Mouse (Mus musculus): ENCODE measurements around the gene Ppp4c. TPM values are rescaled to one million over a fixed set of nuclear protein-coding genes. Genes with fewer than 3 reads are reported as not detected.

Gene Ppp4c
- total RNA-seq, 1 experiment from 2014 or later = 94.7 TPM

DNA sequence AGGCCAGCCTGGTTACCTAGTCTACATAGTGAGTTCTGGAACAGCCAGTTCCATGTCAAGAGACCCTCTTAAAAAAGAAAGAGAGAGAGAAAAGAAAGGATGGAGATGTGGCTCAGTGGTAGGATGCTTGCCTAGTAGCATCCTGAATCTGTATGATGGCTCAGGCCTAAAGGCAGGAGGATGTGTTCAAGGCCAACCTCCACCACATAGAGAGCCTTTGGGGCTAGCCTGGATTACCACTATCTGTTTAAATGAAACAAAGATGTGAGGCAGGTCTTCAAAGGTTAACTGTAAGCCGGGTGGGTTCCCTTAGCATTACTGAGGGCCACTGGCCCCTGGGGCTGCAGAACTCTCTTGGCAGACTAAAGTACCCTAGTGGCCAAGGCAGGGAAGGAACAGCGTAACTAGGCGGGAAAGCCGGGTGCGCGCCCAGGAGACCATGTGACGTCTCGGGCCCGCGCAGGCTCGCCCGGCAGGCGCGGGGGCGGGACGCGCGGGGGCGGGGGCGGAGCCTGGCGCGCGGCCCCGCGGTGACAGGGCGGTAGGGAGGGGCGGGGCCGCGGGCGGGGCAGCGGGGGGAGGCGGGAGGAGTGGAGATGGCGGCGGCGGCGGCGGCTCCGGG, 33.1 kb downstream of the Ppp4c start, which contains the start of gene Mapk3:
TSS of gene Mapk3 (plus strand) at position 552 of the 622 bp plus-strand sequence.
- DNase-seq = peak; percentile 95

DNA sequence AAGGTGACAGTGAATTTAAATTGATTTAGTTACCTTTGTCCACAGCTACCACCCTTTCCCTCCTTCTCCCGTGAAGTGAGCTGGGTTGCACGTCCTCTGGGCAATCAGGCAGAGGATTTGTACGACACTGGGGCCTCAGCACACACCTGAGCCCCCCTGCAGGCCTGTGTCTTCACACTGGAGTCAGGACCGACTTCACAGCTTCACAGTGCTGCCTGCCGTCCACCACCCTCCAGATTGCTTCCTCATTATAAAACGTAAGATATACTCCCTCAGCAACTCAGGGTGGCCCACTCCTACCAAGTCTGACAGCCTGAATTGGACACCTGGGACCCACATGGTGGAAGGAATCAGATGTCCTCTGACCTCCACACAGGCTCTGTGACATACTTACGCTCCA, 33.8 kb downstream of the Ppp4c start:
- DNase-seq = no peak

DNA sequence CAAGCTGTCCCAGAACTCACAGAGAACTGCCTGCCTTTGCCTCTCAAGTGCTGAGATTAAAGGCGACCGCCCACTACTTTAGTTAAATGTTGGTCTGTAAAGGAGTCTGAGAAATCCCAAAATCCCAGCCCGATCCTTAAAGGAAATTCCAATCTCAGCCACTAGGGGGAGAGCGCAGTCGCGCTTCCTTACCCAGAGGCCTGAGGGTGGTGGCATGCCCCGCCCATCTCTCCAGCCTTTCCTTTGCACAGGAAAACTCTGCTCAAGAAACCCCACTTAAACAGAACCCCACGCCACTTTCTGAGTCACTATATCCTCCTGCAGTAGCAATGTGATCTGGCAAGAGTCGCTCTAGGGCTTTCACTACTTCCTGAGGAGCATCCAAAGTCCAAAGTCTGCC, 37.4 kb downstream of the Ppp4c start:
- DNase-seq = peak; percentile 87

DNA sequence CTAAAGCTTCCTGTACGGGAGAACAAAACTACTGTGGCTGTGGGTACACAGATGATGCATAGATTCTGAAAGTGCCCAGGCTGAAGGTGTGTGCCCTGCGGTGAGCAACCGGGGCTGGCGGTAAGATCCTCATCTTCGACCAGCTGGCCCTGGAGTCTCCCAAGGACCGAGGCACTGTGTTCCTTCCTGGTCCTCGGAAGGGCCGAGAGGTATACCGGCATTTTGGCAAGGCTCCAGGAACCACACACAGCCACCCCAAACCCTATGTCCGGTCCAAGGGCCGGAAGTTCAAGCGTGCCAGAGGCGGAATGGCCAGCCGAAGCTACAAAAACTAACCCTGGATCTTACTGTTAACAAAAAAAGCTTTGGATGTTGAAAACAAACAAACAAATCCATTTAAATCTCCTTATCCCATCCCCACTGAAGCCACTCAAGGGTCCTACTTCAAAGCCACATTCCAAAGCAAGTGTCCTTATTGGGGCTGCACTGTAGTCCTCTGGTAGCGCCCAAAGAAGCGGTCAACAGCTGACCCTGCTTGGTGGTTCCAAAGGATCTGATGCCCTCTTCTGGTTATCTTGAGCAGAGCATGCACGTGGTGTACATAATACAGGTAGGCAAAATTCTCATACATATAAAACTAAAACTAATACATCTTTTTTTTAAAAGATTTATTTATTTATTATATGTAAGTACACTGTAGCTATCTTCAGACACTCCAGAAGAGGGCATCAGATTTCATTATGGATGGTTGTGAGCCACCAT, 42.5 kb downstream of the Ppp4c start:
- DNase-seq = no peak

DNA sequence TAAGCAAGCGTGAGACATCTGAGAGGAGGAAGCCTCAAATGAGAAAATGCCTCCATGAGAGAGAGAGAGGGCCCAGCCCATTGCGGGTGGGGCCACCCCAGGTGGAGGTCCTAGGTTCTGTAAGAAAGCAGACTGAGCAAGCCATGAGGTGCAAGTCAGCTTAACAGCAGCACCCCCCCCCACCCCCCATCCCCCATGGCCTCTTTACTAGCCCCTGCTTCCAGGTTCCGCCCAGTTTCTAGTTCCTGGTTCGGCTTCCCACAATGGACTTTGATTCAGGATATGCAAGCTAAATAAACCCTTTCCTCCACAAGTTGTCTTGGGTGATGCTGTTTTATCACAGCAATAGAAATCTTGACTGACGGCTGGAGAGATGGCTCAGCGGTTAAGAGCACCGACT, 43.5 kb downstream of the Ppp4c start:
- DNase-seq = no peak

DNA sequence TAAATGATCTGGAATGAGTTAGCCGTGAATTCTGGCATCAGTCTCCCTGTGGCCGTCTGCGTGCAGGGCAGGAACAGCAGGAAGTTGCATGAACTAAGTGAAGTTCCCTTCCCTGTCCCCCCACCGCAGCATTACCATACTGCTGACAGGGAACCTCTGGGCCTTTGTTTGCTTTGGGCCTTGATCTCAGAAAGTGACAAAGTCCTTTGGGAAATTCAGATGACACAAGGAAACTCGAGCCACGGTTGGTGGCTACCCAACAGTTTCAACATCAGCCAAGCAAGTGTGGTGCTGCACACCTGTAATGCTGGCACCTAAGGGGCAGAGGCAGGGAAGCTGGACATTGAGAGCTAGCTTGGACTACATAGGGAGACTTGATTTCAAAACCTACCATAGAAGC, 45.5 kb downstream of the Ppp4c start:
- no peak for DNase-seq

DNA sequence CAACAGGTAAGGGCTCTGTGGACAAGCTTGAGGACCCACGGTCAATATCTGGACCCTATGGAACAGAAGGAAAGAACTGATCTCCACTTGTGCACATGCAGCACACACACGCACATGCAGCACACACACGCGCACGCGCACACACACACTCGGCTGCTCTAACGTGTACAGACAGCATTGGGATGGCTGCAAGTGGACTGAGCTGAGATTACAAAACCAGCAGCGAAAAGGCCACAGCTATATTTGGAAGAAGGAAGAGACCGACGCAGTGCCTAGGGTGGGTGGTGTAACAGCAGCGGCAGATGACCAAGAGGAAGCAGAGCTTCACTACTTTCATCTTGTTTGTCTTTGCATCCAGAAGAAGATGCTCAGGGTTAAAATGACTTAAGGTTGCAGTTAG, 46.2 kb downstream of the Ppp4c start:
- no peak for DNase-seq

DNA sequence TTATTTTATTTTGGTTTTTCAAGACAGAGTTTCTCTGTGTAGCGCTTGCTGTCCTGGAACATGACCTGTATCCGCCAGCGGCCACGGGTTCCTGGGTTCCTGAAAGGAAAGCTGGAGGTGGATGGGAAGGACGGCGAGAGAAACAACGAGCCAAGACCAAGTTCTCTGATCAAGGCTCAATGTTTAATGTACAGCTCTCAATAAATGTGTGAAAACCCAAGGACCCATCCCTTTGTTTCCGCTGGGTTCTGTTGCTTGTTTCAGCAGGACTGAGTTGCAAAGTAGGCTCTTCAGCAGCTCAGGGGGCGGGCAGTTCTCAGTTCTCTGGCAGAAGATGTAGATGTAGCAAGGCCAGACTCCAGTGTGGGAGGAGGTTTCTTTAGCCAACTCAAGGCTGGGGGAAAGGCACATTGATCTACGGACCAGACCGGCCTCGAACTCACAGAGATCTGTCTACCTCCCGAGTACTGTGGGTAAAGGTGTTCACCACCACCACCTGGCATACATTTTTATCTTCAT, 50.3 kb downstream of the Ppp4c start:
- DNase-seq = no peak

DNA sequence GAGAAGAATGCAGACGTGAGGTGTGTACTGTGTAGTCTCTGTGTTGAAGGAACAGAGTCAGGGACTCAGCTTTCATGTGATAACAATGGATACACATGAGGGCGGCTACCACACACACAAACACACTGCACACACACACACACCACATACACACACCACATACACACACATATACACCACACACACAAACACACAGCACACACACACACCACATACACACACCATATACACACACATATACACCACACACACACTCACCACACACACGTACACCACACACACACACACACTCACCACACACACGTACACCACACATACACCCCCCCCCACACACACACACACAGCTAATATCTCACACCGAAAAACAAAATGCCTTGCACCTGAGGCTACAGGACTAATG, 50.8 kb downstream of the Ppp4c start:
- no peak for DNase-seq

DNA sequence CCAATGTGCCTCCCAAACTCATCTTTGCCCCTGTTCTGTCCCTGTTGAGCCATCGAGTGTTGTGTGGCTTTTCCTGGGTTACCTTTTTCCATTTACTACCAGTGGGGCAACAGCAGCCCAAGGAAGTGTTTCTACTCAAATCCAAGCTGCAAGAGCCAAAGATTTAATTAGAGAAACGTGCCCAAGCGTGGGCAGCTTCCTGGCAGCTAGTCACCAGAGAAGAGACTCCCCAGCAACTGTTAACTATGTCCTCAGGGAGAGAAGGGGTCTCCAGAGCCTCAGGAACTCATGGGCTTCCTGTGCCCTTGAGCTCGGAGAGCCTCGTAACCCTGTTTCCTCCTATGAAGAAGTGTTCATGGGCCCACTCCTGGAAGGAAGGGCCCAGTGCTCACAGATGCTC, 51.3 kb downstream of the Ppp4c start:
- DNase-seq = no peak

DNA sequence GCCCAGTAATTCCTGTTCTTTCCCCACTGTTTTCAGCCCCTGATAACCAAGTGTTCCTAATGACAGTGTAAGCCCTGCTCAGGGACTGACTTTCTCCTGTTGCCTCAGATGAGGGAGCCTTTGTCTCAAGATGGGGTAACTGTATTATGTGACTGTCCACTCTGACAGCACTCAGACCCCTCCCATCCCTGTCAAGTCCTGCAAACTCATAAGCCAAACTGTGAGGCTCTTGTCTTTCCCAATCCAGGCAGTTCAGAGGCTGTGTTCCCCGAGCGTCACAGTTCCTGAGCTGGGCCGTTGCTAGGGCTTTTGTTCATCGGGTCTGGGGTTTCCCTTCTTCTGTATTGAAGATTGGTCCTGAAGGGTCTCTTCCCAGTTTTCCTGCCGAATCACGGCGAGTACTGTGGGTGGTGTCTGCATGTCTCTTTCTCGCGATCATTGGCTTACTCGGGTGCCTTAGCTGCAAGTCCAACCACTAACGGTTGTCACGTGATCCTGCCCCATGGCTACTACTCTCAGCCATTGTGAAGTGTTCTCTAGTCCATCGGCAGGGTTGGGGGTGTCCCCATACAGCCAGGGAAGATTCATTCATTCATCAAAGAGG, 52.1 kb downstream of the Ppp4c start:
- no peak for DNase-seq

DNA sequence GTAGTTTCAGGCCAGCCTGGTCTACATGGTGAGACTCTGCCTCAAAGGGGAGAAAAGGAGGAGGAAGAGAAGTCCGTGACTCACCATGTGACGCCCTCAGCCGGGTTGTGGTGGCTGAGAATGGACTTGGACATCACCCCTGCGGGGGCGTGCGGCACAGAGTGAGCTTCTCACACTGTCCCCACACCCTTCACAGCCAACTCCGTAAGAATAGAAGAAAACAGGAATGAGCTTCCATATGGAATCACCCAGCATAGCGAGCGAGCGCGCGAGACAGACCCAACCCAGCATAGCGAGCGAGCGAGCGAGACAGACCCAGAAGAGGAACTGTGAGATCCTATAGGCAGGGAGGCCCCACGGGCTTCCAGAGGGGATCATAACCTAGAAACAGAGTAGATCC, 52.7 kb downstream of the Ppp4c start:
- no peak for DNase-seq

DNA sequence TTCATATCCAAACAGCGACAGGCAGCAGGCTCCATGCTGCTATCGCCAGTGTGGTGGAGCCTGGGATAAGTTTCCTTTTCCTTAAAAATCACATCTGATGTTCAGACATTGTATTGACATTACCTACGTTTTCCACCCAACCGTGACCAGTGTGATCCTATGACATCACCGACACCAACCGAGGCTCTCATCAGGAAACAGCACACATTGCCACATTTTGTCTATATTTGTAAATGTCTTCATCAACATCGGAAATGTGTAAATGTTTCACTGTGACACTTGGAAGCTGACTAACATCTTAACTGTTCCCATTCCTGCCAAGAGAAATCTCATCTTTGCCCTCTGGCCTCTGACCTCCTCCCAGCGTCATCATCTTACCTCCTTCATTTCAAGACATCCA, 56.2 kb downstream of the Ppp4c start:
- no peak for DNase-seq

Other genes with a start within 250 kb of the Ppp4c start
- 241 and 262 TPM in 2 replicates for gene Eif3c, start 226.1 kb downstream of the Ppp4c start, total RNA-seq (2021)
- 2.9 and 3.5 TPM in 2 replicates for gene Apobr, start 207.6 kb downstream of the Ppp4c start, total RNA-seq (2021)
- 25.3 and 31.1 TPM in 2 replicates for gene Cln3, start 206.7 kb downstream of the Ppp4c start, total RNA-seq (2021)
- gene Il27, start 197.6 kb downstream of the Ppp4c start, total RNA-seq (2021) = not detected in 2 replicates
- gene Nupr1, start 161.6 kb downstream of the Ppp4c start, total RNA-seq (2021) = 16.2 and 21.5 TPM in 2 replicates
- gene Sgf29, start 143.2 kb downstream of the Ppp4c start, total RNA-seq (2021) = 38.3 and 48.0 TPM in 2 replicates
- gene Sult1a1, start 116.1 kb downstream of the Ppp4c start, total RNA-seq (2021) = 81.6 and 83.8 TPM in 2 replicates
- gene Bola2, start 97.1 kb downstream of the Ppp4c start, total RNA-seq (2021) = 74.9 and 82.9 TPM in 2 replicates
- 10.7 and 18.6 TPM in 2 replicates for gene Slx1b, start 96.7 kb downstream of the Ppp4c start, total RNA-seq (2021)
- 12.0 and 78.1 TPM in 2 replicates for gene Coro1a, start 84.7 kb downstream of the Ppp4c start, total RNA-seq (2021)
- 128 and 136 TPM in 2 replicates for gene Mapk3, start 32.9 kb downstream of the Ppp4c start, total RNA-seq (2021)
- 3.8 and 5.6 TPM in 2 replicates for gene Gdpd3, start 26.2 kb downstream of the Ppp4c start, total RNA-seq (2021)
- 129 and 173 TPM in 2 replicates for gene Ypel3, start 15.5 kb downstream of the Ppp4c start, total RNA-seq (2021)
- 1.2 and 1.5 TPM in 2 replicates for gene Tbx6, start 11.0 kb downstream of the Ppp4c start, total RNA-seq (2021)
- 32.1 and 32.5 TPM in 2 replicates for gene Fam57b, start 5.2 kb upstream of the Ppp4c start, total RNA-seq (2021)
- gene 4930451I11Rik, start 39.1 kb upstream of the Ppp4c start, total RNA-seq (2021) = not detected in 2 replicates
- gene Doc2a, start 54.9 kb upstream of the Ppp4c start, total RNA-seq (2021) = 0.63 and 0.64 TPM in 2 replicates
- gene Hirip3, start 69.5 kb upstream of the Ppp4c start, total RNA-seq (2021) = 24.1 and 30.2 TPM in 2 replicates
- gene Ino80e, start 69.9 kb upstream of the Ppp4c start, total RNA-seq (2021) = 39.2 and 41.9 TPM in 2 replicates
- 68.8 and 79.4 TPM in 2 replicates for gene Taok2, start 92.2 kb upstream of the Ppp4c start, total RNA-seq (2021)
- gene Tmem219, start 130.4 kb upstream of the Ppp4c start, total RNA-seq (2021) = 27.6 and 27.9 TPM in 2 replicates
- gene Kctd13, start 136.4 kb upstream of the Ppp4c start, total RNA-seq (2021) = 20.2 and 24.7 TPM in 2 replicates
- gene Asphd1, start 157.1 kb upstream of the Ppp4c start, total RNA-seq (2021) = 1.7 and 2.2 TPM in 2 replicates
- 54.2 and 62.2 TPM in 2 replicates for gene Sez6l2, start 158.1 kb upstream of the Ppp4c start, total RNA-seq (2021)
- 78.2 and 83.0 TPM in 2 replicates for gene Cdipt, start 183.4 kb upstream of the Ppp4c start, total RNA-seq (2021)
- gene Cdiptos, start 183.6 kb upstream of the Ppp4c start, total RNA-seq (2021) = 1.6 TPM in 2 replicates
- 61.7 and 63.8 TPM in 2 replicates for gene Mvp, start 222.1 kb upstream of the Ppp4c start, total RNA-seq (2021)
- 3.0 and 3.2 TPM in 2 replicates for gene Pagr1b, start 224.0 kb upstream of the Ppp4c start, total RNA-seq (2021)
- gene Pagr1a, start 224.9 kb upstream of the Ppp4c start, total RNA-seq (2021) = 7.9 and 24.6 TPM in 2 replicates
- 8.4 and 26.9 TPM in 2 replicates for gene Gm42742, start 228.6 kb upstream of the Ppp4c start, total RNA-seq (2021)
- gene Prrt2, start 228.7 kb upstream of the Ppp4c start, total RNA-seq (2021) = 3.5 and 4.6 TPM in 2 replicates
- 133 and 142 TPM in 2 replicates for gene Maz, start 234.5 kb upstream of the Ppp4c start, total RNA-seq (2021)
- 18.9 and 21.7 TPM in 2 replicates for gene Kif22, start 250.0 kb upstream of the Ppp4c start, total RNA-seq (2021)

All from adrenal gland, postnatal 14 days (tissue).